Mouse (Mus musculus): ENCODE measurements around the gene Rnf26.

DNA sequence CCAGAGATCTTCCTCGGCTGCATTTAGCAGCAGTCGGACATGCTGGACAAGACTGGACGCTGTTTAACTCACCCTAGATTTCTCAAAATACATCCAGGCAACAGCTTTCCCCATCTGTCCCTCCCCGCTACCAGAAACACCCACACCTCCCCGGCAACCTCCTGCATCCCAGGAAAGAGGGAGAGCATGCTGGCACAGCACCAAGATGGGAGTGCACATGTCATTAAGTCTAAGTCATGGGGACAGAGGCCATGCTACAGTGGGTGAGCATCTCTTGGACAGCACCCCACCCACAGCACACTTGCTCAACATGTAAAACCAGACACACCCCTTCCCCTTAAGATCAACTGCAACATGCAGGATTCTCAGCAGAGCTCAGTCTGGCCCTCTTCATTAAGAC lies 32.4 kb downstream of the Rnf26 start:
- no peak for TF ChIP-seq CTCF (IDR thresholded peaks at IDR 0.05; ENCODE audit: low read depth)
- TF ChIP-seq EP300 (IDR thresholded peaks at IDR 0.05; ENCODE audit: low read depth), result no peak
